Mouse (Mus musculus) kidney, adult 2 months (tissue): ENCODE data around the gene Itih5. TPM values are rescaled to one million over a fixed set of nuclear protein-coding genes. Genes with fewer than 3 reads are reported as not detected.

Experiments used
- DNase-seq: peaks from one replicate; pipeline ENCODE4 v3.0.0; 2021
- H3K27ac ChIP-seq: fragments of 200-500 bp; 2 replicates; pipeline ENCODE4 v1.5.1; 2012; ENCODE audit warnings: low read depth, low read length, control low read depth, inconsistent platforms; ENCODE audit not compliant: insufficient read depth
- H3K27me3 ChIP-seq: fragments of 200-500 bp; replicated peaks from 2 replicates; pipeline ENCODE4 v1.6.1; 2012; ENCODE audit warnings: mild to moderate bottlenecking, moderate library complexity, low read length, inconsistent platforms; ENCODE audit not compliant: control insufficient read depth, insufficient read depth
- H3K36me3 ChIP-seq: fragments of 200-500 bp; 2 replicates; pipeline ENCODE4 v1.6.1; 2012; ENCODE audit warnings: mild to moderate bottlenecking, moderate library complexity, low read length, inconsistent platforms; ENCODE audit not compliant: control insufficient read depth, insufficient read depth
- H3K4me1 ChIP-seq: fragments of 200-500 bp; 2 replicates; pipeline ENCODE4 v1.6.1; 2011; ENCODE audit warnings: low read length; ENCODE audit not compliant: control insufficient read depth, insufficient read depth
- H3K4me3 ChIP-seq: fragments of 200-500 bp; 2 replicates; pipeline ENCODE4 v1.5.1; 2011; ENCODE audit warnings: mild to moderate bottlenecking, low read depth, low read length, control low read depth; ENCODE audit not compliant: insufficient read depth
- CTCF ChIP-seq: fragments of 200-500 bp; conservative IDR thresholded peaks from 2 replicates; pipeline ENCODE4 v1.5.1; 2011; ENCODE audit warnings: low read depth, mild to moderate bottlenecking, control low read depth, low read length, moderate library complexity, mixed read lengths; ENCODE audit not compliant: insufficient read depth, insufficient read length
- POLR2A ChIP-seq: fragments of 200-500 bp; IDR thresholded peaks from one replicate; pipeline ENCODE4 v1.6.1; 2011; ENCODE audit warnings: low read depth, low read length, control low read depth
- WGBS: fragments of 180-500 bp; shearing (Covaris S2); methylation state at CpG from one replicate; pipeline ENCODE4 v1.1.7; 2018; 5-methylcytosine and 5-hydroxymethylcytosine counted together
- polyA plus RNA-seq: library from polyadenylated mRNA; depleted of rRNA; stranded (reverse); fragments of >200 nt; gene quantifications from 2 replicates; pipeline ENCODE4 v1.2.3, GENCODE M21; 2012

Gene Itih5
- polyA plus RNA-seq, 1 experiment = 14.1 TPM

DNA sequence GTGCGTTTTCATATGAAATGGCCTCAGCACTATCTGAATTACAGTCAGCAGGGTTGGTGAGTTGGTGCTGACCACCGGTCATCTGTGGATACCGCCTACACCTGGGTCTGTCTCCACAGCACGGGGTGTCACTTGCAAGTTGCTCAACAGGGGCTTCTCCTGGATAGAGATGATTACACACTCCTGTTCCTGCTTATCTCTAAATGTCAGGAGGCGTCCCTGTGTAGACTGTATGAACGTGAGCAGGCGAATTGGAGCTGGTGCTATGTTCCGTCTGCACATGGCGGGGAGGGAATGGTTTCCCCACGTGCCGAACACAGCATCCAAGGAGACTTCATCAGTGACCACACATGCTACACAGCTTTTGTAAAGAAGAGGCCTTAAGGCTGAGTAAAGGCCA is 13.9 kb downstream of the Itih5 start:
- WGBS = 87% methylated on average over 11 of the region's 11 CpGs
- Histone ChIP-seq H3K36me3 (no peaks in the 10 kb centered on the region), H3K27ac (no peak overlapping the region), H3K4me1 (no peaks in the 10 kb centered on the region), H3K4me3 (no peak overlapping the region), H3K27me3 (no peaks in the 10 kb centered on the region)
- TF ChIP-seq POLR2A = no peak
- TF ChIP-seq CTCF = no peak
- no peak for DNase-seq

DNA sequence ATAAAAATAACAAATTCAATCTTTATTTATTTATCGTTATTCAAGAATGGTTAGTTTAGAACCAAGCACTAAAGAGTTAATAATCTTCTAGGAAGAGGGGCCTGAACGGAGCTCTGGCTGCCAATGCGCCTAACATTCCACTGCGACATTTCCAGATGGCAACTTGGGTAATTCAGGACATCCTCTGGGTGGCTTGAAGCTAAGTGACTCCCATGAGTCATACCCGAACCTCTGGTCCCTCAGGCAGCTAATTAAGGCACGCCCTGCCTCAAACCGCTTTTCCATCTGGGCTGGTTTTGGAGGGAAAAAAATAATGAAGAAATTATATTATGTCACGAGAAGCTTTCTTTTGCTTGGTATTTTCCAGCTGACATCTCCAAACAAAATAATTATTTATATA is 14.6 kb downstream of the Itih5 start:
- Histone ChIP-seq H3K36me3 (no peaks in the 10 kb centered on the region), H3K4me1 (no peaks in the 10 kb centered on the region), H3K27me3 (no peaks in the 10 kb centered on the region), H3K4me3 (no peak overlapping the region), H3K27ac (no peak overlapping the region)
- 57% methylated on average over 8 of the region's 8 CpGs for WGBS
- no peak for DNase-seq
- TF ChIP-seq POLR2A = no peak

DNA sequence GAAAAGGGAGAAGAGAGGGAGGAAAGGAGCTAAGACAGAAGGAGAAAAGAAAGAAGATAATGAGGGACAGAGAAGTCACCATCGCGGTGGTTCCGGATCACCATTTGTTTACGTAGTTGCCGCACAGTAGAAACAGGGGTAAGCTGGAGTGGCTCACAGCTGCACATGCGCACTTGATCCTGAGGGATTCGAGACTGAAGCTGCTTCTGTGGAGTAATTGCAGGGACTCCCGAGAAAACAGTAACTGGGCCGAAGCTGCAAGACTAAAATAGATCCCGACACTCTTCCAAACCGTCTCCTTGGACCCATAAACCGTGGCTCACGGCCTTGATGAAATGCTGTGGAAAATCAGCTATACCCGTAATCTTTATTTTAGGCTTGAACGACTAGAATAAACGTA is 16.6 kb downstream of the Itih5 start:
- no peaks in the 10 kb centered on the region for H3K36me3 ChIP-seq
- no peaks in the 10 kb centered on the region for H3K4me1 ChIP-seq
- H3K4me3 ChIP-seq = no peak overlapping the region
- WGBS = 88% methylated on average over 16 of the region's 16 CpGs
- DNase-seq = no peak
- no peaks in the 10 kb centered on the region for H3K27me3 ChIP-seq
- H3K27ac ChIP-seq = no peak overlapping the region
- no peak for TF ChIP-seq CTCF
- TF ChIP-seq POLR2A = no peak

DNA sequence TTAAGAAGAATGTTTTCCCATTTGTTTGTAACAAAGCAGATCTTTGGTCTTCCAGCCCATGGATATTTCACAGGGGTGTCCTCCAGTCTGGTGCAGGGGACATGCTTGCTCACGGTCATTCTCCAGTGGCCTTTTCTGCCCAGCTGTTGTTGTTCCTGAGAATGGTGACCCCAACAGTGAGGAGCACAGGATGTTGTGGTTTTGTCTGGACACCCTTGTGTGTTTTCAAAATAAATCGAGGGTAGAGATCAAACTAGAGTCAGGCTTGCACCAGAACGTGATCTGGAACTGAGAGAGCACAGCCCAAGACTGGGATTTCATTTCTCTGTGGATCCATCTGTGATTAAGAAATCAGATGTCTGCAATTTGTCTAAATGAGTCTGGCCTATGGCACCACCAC is 40.2 kb downstream of the Itih5 start:
- H3K36me3 ChIP-seq = no peaks in the 10 kb centered on the region
- TF ChIP-seq POLR2A (no peak), CTCF (no peak)
- no peaks in the 10 kb centered on the region for H3K4me1 ChIP-seq
- 56% methylated on average over 3 of the region's 3 CpGs for WGBS
- peak; percentile 71 for DNase-seq
- no peak overlapping the region for H3K27ac ChIP-seq
- H3K4me3 ChIP-seq = no peak overlapping the region
- H3K27me3 ChIP-seq = no peaks in the 10 kb centered on the region

DNA sequence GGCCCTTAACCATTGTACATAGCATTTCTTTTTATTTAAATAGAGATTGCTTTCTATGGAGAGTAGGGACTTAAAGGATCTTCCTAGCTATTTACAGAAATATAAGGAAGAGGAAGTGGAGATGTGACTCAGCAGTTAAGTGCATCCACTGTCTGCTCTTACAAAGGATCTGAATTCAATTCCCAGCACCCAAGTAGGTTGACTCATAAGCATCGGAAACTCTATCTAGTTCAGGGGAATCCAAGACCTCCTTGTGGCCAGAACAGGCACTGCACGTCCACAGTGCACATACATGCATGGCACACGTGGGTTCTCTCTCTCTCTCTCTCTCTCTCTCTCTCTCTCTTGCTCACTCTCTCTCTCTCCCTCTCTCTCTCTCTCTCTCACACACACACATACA is 41.8 kb downstream of the Itih5 start:
- no peak overlapping the region for H3K27ac ChIP-seq
- no peak overlapping the region for H3K4me3 ChIP-seq
- DNase-seq = no peak
- H3K27me3 ChIP-seq = no peaks in the 10 kb centered on the region
- H3K36me3 ChIP-seq = no peaks in the 10 kb centered on the region
- TF ChIP-seq CTCF (no peak), POLR2A (no peak)
- WGBS = 88% methylated on average over 3 of the region's 3 CpGs
- no peaks in the 10 kb centered on the region for H3K4me1 ChIP-seq

DNA sequence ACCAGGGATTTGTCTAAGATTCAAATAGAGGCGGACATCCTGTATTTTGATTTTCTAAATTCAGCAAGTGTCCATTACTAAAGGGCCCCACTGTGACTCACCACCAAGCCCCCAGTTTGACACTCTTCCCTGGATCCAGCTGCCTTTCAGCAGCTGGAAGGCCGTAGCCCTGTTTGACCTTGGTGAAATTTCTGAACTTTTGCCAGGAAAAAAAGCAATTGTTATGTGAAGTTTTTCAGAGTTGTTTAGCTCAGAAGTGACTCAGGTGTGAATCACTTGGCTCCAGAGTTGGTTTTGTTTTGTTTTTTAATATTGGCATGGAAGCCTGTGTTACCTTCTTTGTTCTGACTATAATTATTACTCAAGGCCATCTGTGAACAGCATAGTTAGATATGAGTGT is 46.0 kb downstream of the Itih5 start:
- no peak overlapping the region for H3K4me3 ChIP-seq
- no peaks in the 10 kb centered on the region for H3K27me3 ChIP-seq
- H3K4me1 ChIP-seq = no peaks in the 10 kb centered on the region
- H3K27ac ChIP-seq = no peak overlapping the region
- no peaks in the 10 kb centered on the region for H3K36me3 ChIP-seq
- TF ChIP-seq CTCF (no peak), POLR2A (no peak)
- DNase-seq = no peak
- WGBS = 60% methylated on average over 2 of the region's 2 CpGs

DNA sequence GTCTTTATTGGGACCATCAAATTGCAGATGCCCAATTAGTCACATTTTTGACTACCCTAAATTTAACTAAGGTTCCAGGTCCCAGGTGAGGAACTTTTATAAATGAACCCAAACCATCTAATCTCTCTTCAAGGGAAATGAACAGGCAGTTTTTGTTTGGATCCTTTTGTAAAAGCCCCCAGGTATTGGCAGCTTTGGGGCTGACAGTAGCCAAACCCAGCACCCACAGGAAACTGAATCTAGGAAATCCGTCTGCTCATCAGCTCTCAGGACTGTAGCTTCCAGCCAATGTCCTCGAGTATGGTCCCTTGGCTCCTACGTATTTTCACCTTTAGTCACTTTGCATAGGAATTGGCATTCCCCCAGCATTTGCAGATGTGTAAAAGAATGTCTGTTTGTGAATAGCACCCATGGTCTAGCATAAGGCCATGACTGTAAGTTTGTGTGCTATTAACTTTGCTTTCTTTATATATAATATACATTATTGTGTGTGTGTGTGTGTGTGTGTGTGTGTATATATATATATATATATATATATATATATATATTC is 47.4 kb downstream of the Itih5 start:
- TF ChIP-seq POLR2A (no peak), CTCF (no peak)
- no peaks in the 10 kb centered on the region for H3K4me1 ChIP-seq
- no peak for DNase-seq
- 61% methylated on average over 3 of the region's 3 CpGs for WGBS
- H3K27ac ChIP-seq = no peak overlapping the region
- H3K36me3 ChIP-seq = no peaks in the 10 kb centered on the region
- no peaks in the 10 kb centered on the region for H3K27me3 ChIP-seq
- H3K4me3 ChIP-seq = no peak overlapping the region

DNA sequence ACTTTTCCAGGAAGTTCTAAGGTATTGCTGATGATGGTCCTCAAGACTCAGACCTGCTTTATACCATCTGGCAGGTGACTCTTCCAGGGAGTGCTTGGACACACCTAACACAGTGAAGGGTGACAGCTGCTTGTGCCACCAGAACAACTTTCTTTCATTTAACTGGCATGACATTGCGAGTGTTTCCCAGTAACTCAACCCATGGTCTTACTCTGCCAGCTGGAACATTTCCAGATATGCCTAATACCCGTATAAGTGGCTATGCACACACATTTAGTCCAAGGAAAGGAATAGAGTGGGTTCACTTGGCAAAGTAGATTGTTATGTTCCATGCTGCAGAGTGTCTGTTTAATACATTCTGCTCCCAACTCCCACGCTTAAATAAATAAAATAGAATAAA is 50.9 kb downstream of the Itih5 start:
- no peak for TF ChIP-seq POLR2A
- no peak for TF ChIP-seq CTCF
- H3K36me3 ChIP-seq = no peaks in the 10 kb centered on the region

More for the DNA sequence above, 50.9 kb downstream of the Itih5 start:
- H3K27ac ChIP-seq = no peak overlapping the region
- H3K4me1 ChIP-seq = no peaks in the 10 kb centered on the region
- 76% methylated on average over 3 of the region's 3 CpGs for WGBS
- no peak for DNase-seq
- H3K27me3 ChIP-seq = no peaks in the 10 kb centered on the region
- H3K4me3 ChIP-seq = no peak overlapping the region
